Mouse (Mus musculus): Measurements from ENCODE around the gene Ehd3. TPM values are rescaled to one million over a fixed set of nuclear protein-coding genes. Genes with fewer than 3 reads are reported as not detected.
A peak's percentile ranks its signal among the peaks of the same experiment; 100 is the strongest.

Ehd3 gene
- total and polyA plus RNA-seq, 2 experiments: 26.0 to 37.5 TPM

DNA sequence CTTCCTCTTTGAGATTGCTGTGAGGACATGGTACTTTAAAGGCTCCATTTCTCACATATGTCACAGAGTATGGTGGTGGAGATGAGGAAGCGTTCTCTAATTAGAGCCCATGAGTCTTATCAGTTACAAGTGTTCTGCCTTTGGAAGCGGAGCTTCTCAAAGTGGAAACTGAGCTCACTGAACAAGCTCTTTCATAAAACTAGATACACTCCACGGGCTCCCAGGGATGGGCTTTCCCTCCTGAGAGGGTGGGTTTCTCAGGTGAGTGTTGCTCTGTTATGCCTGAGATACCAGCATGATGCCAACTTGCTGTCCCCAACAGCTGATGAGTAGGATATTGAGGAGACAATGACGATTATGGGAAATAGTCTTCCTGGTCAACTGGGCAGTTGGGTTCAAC is 6.2 kb upstream of the Ehd3 start:
- 88% methylated on average over 4 of the region's 4 CpGs for WGBS
- Histone ChIP-seq H3K4me1 (ENCODE audit: control insufficient read depth, insufficient read depth, low read length) (no peaks in the 10 kb centered on the region), H3K9ac (ENCODE audit: low read depth, low read length) (no peak overlapping the region), H3K27ac (replicated peaks; ENCODE audit: insufficient read depth, low read depth, low read length) (no peak overlapping the region), H3K79me2 (ENCODE audit: control insufficient read depth, insufficient read depth, low read length) (no peaks in the 10 kb centered on the region), H3K36me3 (ENCODE audit: control insufficient read depth, insufficient read depth, low read length) (no peaks in the 10 kb centered on the region), H3K4me3 (ENCODE audit: insufficient read depth, low read depth, low read length) (no peak overlapping the region), H3K27me3 (ENCODE audit: control insufficient read depth, insufficient read depth, low read length) (no peaks in the 10 kb centered on the region)
- no peak for DNase-seq (ENCODE audit: extremely low read depth, low read depth, low spot score)
- TF ChIP-seq CTCF (IDR thresholded peaks at IDR 0.05; ENCODE audit: low read depth, low read length): no peak
- no peak for TF ChIP-seq POLR2A (IDR thresholded peaks at IDR 0.05; ENCODE audit: extremely low read depth, insufficient read depth, low read length)

GRCm38 (mm10) chr17:73804592-73805271 is 798 bp downstream of the Ehd3 start:
- Histone ChIP-seq H3K27ac (replicated peaks; ENCODE audit: insufficient read depth, low read depth, low read length) (peak overlapping the region; percentile 83), H3K9ac (ENCODE audit: low read depth, low read length) (peak overlapping the region; percentile 80), H3K4me1 (ENCODE audit: control insufficient read depth, insufficient read depth, low read length) (no peaks in the 10 kb centered on the region), H3K36me3 (ENCODE audit: control insufficient read depth, insufficient read depth, low read length) (no peaks in the 10 kb centered on the region; the same call in 1 of the 2 replicates), H3K27me3 (ENCODE audit: control insufficient read depth, insufficient read depth, low read length) (peaks cover 5% of the 10 kb centered on the region; the same call in 1 of the 2 replicates), H3K79me2 (ENCODE audit: control insufficient read depth, insufficient read depth, low read length) (no peaks in the 10 kb centered on the region; the same call in 1 of the 2 replicates), H3K4me3 (ENCODE audit: insufficient read depth, low read depth, low read length) (peak overlapping the region; percentile 87)
- WGBS: 1% methylated on average over 45 of the region's 45 CpGs
- peak; percentile 49 for TF ChIP-seq CTCF (IDR thresholded peaks at IDR 0.05; ENCODE audit: low read depth, low read length)
- peak; percentile 73 for TF ChIP-seq POLR2A (IDR thresholded peaks at IDR 0.05; ENCODE audit: extremely low read depth, insufficient read depth, low read length)
- DNase-seq (ENCODE audit: extremely low read depth, low read depth, low spot score): peak; percentile 44

- peak overlapping the region; percentile 68 for H3K4me3 ChIP-seq (ENCODE audit: insufficient read depth, low read depth, low read length)
- DNase-seq (ENCODE audit: extremely low read depth, low read depth, low spot score): no peak
- H3K4me1 ChIP-seq (ENCODE audit: control insufficient read depth, insufficient read depth, low read length): no peaks in the 10 kb centered on the region
- peak overlapping the region; percentile 37 for H3K9ac ChIP-seq (ENCODE audit: low read depth, low read length)
- WGBS: 68% methylated on average over 6 of the region's 6 CpGs
- H3K27me3 ChIP-seq (ENCODE audit: control insufficient read depth, insufficient read depth, low read length): peaks cover 5% of the 10 kb centered on the region; the same call in 1 of the 2 replicates
- TF ChIP-seq POLR2A (IDR thresholded peaks at IDR 0.05; ENCODE audit: extremely low read depth, insufficient read depth, low read length): no peak
- TF ChIP-seq CTCF (IDR thresholded peaks at IDR 0.05; ENCODE audit: low read depth, low read length): no peak
- H3K36me3 ChIP-seq (ENCODE audit: control insufficient read depth, insufficient read depth, low read length): no peaks in the 10 kb centered on the region; the same call in 1 of the 2 replicates
- no peaks in the 10 kb centered on the region; the same call in 1 of the 2 replicates for H3K79me2 ChIP-seq (ENCODE audit: control insufficient read depth, insufficient read depth, low read length)
- H3K27ac ChIP-seq (replicated peaks; ENCODE audit: insufficient read depth, low read depth, low read length): peak overlapping the region; percentile 17
Measured at GRCm38 (mm10) chr17:73806331-73806730, 2.4 kb downstream of the Ehd3 start.

- Histone ChIP-seq H3K36me3 (ENCODE audit: control insufficient read depth, insufficient read depth, low read length) (no peaks in the 10 kb centered on the region; the same call in 1 of the 2 replicates), H3K27ac (replicated peaks; ENCODE audit: insufficient read depth, low read depth, low read length) (peak overlapping the region; percentile 56), H3K27me3 (ENCODE audit: control insufficient read depth, insufficient read depth, low read length) (peaks cover 5% of the 10 kb centered on the region; the same call in 1 of the 2 replicates), H3K79me2 (ENCODE audit: control insufficient read depth, insufficient read depth, low read length) (no peaks in the 10 kb centered on the region; the same call in 1 of the 2 replicates), H3K9ac (ENCODE audit: low read depth, low read length) (peak overlapping the region; percentile 63), H3K4me3 (ENCODE audit: insufficient read depth, low read depth, low read length) (peak overlapping the region; percentile 16), H3K4me1 (ENCODE audit: control insufficient read depth, insufficient read depth, low read length) (no peaks in the 10 kb centered on the region)
- no peak for DNase-seq (ENCODE audit: extremely low read depth, low read depth, low spot score)
- WGBS: 67% methylated on average over 5 of the region's 5 CpGs
- TF ChIP-seq CTCF (IDR thresholded peaks at IDR 0.05; ENCODE audit: low read depth, low read length) (no peak), POLR2A (IDR thresholded peaks at IDR 0.05; ENCODE audit: extremely low read depth, insufficient read depth, low read length) (no peak)
Measured at GRCm38 (mm10) chr17:73807211-73807610, 3.3 kb downstream of the Ehd3 start.

DNA sequence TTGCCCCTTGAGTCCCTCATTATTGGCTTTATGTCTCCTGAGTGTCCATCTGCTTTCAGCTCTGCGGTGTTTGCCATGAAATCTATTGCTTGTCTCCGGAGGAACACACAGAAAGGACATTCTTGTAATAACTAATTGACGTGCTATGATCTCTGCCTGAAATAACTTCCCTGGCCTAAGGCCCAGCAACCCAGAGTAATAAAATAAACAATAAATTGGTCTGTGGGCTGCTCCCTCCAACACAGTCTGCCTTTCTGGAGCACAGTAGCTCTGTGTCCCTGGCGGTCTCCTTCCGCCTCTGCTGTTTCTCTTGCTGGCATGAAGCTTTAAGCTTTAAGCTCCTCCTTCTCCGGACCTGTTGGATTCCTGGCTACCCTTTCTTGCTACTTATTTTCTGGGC is 4.5 kb downstream of the Ehd3 start:
- Histone ChIP-seq H3K36me3 (ENCODE audit: control insufficient read depth, insufficient read depth, low read length) (peaks cover 2% of the 10 kb centered on the region; the same call in 1 of the 2 replicates), H3K79me2 (ENCODE audit: control insufficient read depth, insufficient read depth, low read length) (no peaks in the 10 kb centered on the region; the same call in 1 of the 2 replicates), H3K27me3 (ENCODE audit: control insufficient read depth, insufficient read depth, low read length) (peaks cover 1% of the 10 kb centered on the region; the same call in 1 of the 2 replicates), H3K9ac (ENCODE audit: low read depth, low read length) (peak overlapping the region; percentile 56), H3K4me3 (ENCODE audit: insufficient read depth, low read depth, low read length) (peak overlapping the region; percentile 51), H3K27ac (replicated peaks; ENCODE audit: insufficient read depth, low read depth, low read length) (peak overlapping the region; percentile 74), H3K4me1 (ENCODE audit: control insufficient read depth, insufficient read depth, low read length) (no peaks in the 10 kb centered on the region; the same call in 1 of the 2 replicates)
- TF ChIP-seq CTCF (IDR thresholded peaks at IDR 0.05; ENCODE audit: low read depth, low read length): no peak
- TF ChIP-seq POLR2A (IDR thresholded peaks at IDR 0.05; ENCODE audit: extremely low read depth, insufficient read depth, low read length): no peak
- DNase-seq (ENCODE audit: extremely low read depth, low read depth, low spot score): peak; percentile 27
- 73% methylated on average over 6 of the region's 6 CpGs for WGBS

Data from liver, adult 2 months (tissue).